Mouse (Mus musculus): Measurements from ENCODE around the gene Kif23.

- TF ChIP-seq GATA1 (IDR thresholded peaks at IDR 0.05; ENCODE audit: borderline replicate concordance, low read length) (no peak), FLI1 (IDR thresholded peaks at IDR 0.05; ENCODE audit: low read length) (no peak)
Observed at GRCm38 (mm10) chr9:61954707-61955106, 8.1 kb upstream of the Kif23 start.
